Mouse (Mus musculus): ENCODE data around the gene Aire. TPM values are rescaled to one million over a fixed set of nuclear protein-coding genes. Genes with fewer than 3 reads are reported as not detected.
"Not testable (repeated sequence)": the region's sequence is repeated elsewhere in the genome, so short reads cannot be mapped to it uniquely, and the experiment has no call there.

Aire gene
- total RNA-seq, 1 experiment from 2014 or later, result 1.6 TPM

DNA sequence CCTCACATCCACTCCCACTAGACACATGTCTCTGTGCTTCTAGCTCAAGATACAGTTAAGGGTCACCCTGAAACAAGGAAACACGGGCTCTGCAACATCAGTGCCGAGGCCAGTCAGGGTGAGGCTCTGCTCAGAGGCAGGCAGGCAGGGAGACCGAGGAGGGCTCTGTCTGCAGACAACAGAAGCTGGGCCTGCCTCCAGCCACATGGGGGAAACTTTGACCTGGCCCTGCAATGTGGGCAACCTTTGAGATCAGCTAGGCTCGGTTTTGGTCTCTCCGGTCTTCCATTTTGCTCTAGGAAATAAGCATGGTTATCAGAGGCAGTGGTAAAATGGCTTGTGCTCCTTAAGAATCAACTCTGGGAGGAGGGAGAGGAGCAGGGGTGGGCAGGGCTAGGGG lies 27.0 kb downstream of the Aire start:
- no peak for ATAC-seq (replicated peaks in 1 of 2; ENCODE audit: insufficient read depth in 1 of 2, low FRiP score in 2 of 2, low TSS enrichment in 1 of 2, low read depth in 1 of 2, poor library complexity in 2 of 2, severe bottlenecking in 2 of 2)

DNA sequence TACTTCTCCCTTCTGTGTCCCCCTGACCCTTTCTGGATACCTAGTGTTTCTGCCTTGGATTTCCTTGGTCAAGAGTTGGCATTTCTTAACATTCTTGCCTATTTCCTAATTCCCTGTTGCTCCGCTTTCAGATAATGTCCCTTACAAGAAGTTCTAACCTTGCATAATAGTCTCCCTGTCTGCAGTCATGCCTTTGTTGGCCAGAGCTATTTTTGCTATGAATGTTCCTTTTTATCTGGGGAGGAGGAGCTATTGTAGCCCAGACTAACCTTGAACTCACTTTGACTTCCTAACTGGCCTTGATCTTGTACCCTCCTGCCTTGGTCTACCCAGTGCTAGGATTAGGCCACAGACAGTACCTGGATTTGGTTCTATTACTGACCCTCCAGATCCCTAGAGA lies 27.9 kb downstream of the Aire start:
- peak in 1 of 2 experiments; percentile 26; a peak in 1 of 4 replicates for ATAC-seq (replicated peaks in 1 of 2; ENCODE audit: insufficient read depth in 1 of 2, low FRiP score in 2 of 2, low TSS enrichment in 1 of 2, low read depth in 1 of 2, poor library complexity in 2 of 2, severe bottlenecking in 2 of 2)

- no peak for ATAC-seq (replicated peaks in 1 of 2; ENCODE audit: insufficient read depth in 1 of 2, low FRiP score in 2 of 2, low TSS enrichment in 1 of 2, low read depth in 1 of 2, poor library complexity in 2 of 2, severe bottlenecking in 2 of 2)
Measured at GRCm38 (mm10) chr10:78012661-78013495, 30.5 kb downstream of the Aire start.

- ATAC-seq (replicated peaks in 1 of 2; ENCODE audit: insufficient read depth in 1 of 2, low FRiP score in 2 of 2, low TSS enrichment in 1 of 2, low read depth in 1 of 2, poor library complexity in 2 of 2, severe bottlenecking in 2 of 2), result not testable (repeated sequence)
Measured at GRCm38 (mm10) chr10:78011116-78011515, 32.3 kb downstream of the Aire start.

- no peak for ATAC-seq (replicated peaks in 1 of 2; ENCODE audit: insufficient read depth in 1 of 2, low FRiP score in 2 of 2, low TSS enrichment in 1 of 2, low read depth in 1 of 2, poor library complexity in 2 of 2, severe bottlenecking in 2 of 2)
Measured at GRCm38 (mm10) chr10:78010335-78010734, 33.1 kb downstream of the Aire start.

GRCm38 (mm10) chr10:78009945-78010293 lies 33.5 kb downstream of the Aire start, which contains the start of gene Pfkl:
TSS of gene Pfkl (minus strand) at chr10:78010083.
- ATAC-seq (replicated peaks in 1 of 2; ENCODE audit: insufficient read depth in 1 of 2, low FRiP score in 2 of 2, low TSS enrichment in 1 of 2, low read depth in 1 of 2, poor library complexity in 2 of 2, severe bottlenecking in 2 of 2), result no peak; a peak in 1 of 4 replicates

DNA sequence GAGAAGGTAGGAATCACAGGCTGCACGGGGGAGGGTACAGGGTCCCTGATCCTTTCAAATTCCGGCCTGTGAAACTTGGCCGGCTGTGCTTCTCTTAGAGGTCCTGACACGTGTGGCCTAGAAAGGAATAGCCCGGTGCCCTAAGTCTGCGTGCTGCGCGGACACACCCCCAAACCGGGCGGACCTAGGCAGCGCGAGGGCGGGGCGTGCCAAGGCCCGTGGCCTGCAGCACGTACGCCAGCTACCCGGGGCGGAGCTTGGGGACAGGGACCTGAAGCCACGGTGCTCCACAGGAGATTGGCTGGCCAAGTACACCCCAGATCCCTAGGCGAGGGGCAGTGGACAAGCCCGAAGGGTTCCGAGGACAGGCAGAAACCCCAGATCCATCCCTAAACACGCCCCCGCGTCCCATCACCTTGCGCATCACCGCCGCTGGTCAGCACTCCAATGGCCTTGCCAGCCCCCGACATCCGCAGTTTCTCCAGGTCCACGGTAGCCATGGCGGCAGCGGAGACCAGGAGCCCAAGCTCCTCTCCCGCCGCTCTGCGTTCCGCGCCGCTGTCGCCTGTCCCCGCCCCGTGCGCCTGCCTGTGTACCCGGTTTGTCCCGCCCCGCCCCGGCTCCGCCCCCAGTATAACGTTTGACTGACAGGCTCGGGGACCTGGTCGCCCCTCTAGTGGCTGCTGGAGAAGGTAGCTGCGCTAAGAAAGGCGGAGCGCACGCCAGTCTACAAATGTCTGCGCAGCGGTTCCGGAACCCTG lies 34.0 kb downstream of the Aire start:
- ATAC-seq (replicated peaks in 1 of 2; ENCODE audit: insufficient read depth in 1 of 2, low FRiP score in 2 of 2, low TSS enrichment in 1 of 2, low read depth in 1 of 2, poor library complexity in 2 of 2, severe bottlenecking in 2 of 2), result peak; percentile 91 to 95

DNA sequence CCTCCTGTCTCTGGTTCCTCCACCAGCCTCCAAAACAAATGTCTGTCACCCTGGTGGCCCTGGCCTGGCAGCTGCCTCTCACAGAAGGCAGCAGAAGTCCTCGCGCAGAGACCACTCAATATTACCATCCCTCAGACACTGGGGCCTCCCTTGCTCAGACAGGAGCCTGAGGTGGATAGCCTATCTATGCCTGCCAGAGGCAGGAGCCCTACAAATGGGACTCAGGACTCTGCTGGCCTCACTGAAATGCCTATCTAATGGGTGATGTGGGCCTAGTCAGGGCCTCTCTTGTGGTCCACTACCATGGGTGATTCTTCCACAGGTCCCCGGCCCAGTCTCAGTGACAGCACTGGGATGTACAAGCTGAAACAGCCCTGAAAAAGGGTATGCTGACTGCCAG lies 35.2 kb downstream of the Aire start:
- no peak for ATAC-seq (replicated peaks in 1 of 2; ENCODE audit: insufficient read depth in 1 of 2, low FRiP score in 2 of 2, low TSS enrichment in 1 of 2, low read depth in 1 of 2, poor library complexity in 2 of 2, severe bottlenecking in 2 of 2)

- ATAC-seq (replicated peaks in 1 of 2; ENCODE audit: insufficient read depth in 1 of 2, low FRiP score in 2 of 2, low TSS enrichment in 1 of 2, low read depth in 1 of 2, poor library complexity in 2 of 2, severe bottlenecking in 2 of 2), result no peak
Measured at GRCm38 (mm10) chr10:78007203-78007602, 36.2 kb downstream of the Aire start.

DNA sequence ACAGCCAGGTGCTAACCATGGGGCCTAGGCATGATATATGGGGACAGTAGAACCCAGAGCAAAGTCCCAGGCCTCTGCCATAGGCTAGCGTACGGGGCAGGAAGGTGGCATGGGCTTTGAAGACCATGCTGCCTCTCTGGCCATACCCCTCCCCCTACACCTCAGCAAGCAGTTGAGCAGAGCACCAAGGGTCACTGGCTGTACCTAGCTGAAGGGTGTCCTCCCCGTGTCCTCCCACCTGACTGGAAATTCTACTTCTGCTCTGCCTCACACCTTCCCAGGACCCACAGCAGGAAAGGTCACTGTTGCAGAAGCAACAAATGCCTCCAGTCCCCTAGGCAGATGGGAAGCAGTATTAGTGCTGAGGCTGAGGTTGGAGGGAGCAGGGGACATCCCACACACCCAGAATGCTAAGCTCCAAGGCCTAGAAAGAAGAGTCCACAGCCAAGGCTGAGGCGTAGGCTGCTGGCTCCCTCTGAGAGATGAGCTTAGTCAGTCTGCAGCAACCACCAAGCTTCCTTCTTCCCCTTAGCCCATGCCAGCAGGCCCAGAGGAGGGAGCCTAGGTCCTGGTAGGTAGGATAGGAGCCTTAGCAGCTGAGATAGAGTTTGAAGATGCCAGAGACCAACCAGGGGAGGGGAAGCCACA lies 37.5 kb downstream of the Aire start:
- ATAC-seq (replicated peaks in 1 of 2; ENCODE audit: insufficient read depth in 1 of 2, low FRiP score in 2 of 2, low TSS enrichment in 1 of 2, low read depth in 1 of 2, poor library complexity in 2 of 2, severe bottlenecking in 2 of 2), result no peak

- no peak for ATAC-seq (replicated peaks in 1 of 2; ENCODE audit: insufficient read depth in 1 of 2, low FRiP score in 2 of 2, low TSS enrichment in 1 of 2, low read depth in 1 of 2, poor library complexity in 2 of 2, severe bottlenecking in 2 of 2)
Measured at GRCm38 (mm10) chr10:78004479-78005100, 38.8 kb downstream of the Aire start.

DNA sequence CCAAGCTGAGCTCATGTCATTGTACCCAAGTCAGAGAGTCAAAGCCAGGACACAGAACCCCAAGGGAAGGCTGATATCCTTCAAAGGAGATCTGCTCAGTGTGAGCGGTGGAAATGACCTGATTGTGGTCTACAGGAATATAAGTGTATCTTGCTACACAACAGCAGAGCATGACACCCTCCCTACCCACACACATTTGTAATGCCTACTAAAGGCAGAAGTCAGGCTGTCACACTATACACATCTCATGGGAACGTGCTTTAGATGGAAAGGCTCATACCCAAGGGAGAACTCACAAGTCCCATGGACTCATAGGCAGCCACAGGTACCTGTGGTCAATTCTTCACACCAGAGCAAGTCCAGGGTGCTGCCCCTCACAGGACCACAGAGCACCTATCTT lies 41.1 kb downstream of the Aire start:
- ATAC-seq (replicated peaks in 1 of 2; ENCODE audit: insufficient read depth in 1 of 2, low FRiP score in 2 of 2, low TSS enrichment in 1 of 2, low read depth in 1 of 2, poor library complexity in 2 of 2, severe bottlenecking in 2 of 2), result no peak

DNA sequence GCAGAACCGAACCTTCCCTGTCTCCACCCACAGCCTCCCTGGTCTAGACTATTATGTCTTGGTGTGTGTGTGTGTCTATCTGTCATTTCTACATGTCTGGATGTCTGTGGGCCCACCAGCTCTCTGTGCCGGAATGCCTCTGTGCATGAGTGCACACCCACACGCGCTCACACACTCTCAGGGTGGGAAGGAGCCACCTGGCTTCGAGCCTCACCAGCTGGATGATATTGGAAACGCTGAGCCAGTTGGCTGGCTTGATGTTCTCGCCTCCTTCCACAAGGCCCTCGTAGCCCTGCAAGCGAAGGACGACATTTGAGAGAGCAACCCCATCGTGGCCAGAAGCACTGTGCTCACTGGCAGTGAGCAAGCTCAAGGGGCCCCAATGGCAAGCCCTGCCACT lies 41.6 kb downstream of the Aire start:
- no peak for ATAC-seq (replicated peaks in 1 of 2; ENCODE audit: insufficient read depth in 1 of 2, low FRiP score in 2 of 2, low TSS enrichment in 1 of 2, low read depth in 1 of 2, poor library complexity in 2 of 2, severe bottlenecking in 2 of 2)

- ATAC-seq (replicated peaks in 1 of 2; ENCODE audit: insufficient read depth in 1 of 2, low FRiP score in 2 of 2, low TSS enrichment in 1 of 2, low read depth in 1 of 2, poor library complexity in 2 of 2, severe bottlenecking in 2 of 2), result no peak
Measured at GRCm38 (mm10) chr10:78000200-78000599, 43.2 kb downstream of the Aire start.

DNA sequence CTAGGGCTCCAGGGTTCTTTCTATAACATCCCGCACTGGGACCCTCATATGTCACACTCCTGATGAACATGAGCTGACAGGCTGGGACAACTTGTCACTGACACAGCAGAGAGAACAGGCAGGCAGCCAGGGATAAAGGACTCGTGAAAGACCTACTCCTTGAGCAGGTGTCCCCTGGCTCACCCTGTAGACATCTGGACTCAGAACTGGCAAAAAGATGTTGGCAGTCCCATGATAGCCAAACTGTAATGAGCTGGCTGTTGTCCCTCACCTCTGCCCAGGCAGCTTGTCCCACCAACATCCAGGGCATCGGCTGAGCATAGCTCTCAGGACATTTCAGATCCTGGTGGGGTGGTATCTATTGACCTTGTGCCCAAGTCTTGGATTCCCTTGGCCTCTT lies 47.8 kb downstream of the Aire start:
- no peak for ATAC-seq (replicated peaks in 1 of 2; ENCODE audit: insufficient read depth in 1 of 2, low FRiP score in 2 of 2, low TSS enrichment in 1 of 2, low read depth in 1 of 2, poor library complexity in 2 of 2, severe bottlenecking in 2 of 2)

DNA sequence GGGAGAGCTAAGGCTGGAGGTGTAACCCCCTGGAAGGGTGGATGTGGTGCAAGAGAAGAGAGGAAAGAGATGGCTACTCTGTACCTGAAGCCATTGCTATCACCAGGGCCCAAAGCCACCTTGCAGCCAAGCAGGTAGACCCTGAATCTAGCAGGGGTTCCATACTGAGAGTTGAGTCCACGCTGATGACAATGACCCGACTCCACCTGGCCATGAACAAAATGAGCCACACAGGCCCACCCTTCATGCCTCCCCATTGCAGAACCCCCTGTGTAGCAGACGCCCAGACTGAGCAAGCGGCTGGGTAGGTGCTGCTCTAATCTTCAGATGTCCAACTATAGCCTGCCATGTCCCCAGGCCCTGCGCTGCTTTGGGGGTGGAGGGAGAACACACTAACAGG lies 57.6 kb downstream of the Aire start:
- ATAC-seq (replicated peaks in 1 of 2; ENCODE audit: insufficient read depth in 1 of 2, low FRiP score in 2 of 2, low TSS enrichment in 1 of 2, low read depth in 1 of 2, poor library complexity in 2 of 2, severe bottlenecking in 2 of 2), result no peak

DNA sequence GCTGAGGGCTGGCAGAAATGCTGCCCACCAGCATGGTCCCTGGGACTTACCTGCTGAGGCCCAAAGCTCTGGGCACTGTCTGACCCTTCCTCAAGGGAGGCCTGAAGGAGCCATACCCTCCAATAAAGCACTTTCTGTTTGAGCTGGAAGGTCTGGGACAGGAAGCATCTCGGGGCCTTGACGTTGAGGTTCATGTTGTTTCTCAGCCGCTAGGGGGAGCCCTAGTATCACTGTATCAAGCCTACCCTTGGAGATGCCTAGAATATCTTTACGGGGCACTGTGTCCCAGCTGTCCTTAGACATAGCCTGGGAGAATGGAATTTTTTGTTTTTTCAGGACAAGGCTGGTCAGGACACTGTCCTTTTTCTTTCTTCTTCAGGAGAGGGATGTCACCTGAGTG lies 58.8 kb downstream of the Aire start:
- ATAC-seq (replicated peaks in 1 of 2; ENCODE audit: insufficient read depth in 1 of 2, low FRiP score in 2 of 2, low TSS enrichment in 1 of 2, low read depth in 1 of 2, poor library complexity in 2 of 2, severe bottlenecking in 2 of 2), result peak; percentile 84 to 90
